Mouse (Mus musculus) monocyte, adult 2 months (primary cell): ENCODE measurements at regions not wholly inside any gene's neighbourhood (a gene's known extent, or its start where the extent isn't known, plus 50 kb on each side); places are given as distances from the start of the nearest gene placed in this dataset.
A peak's percentile ranks its signal among the peaks of the same experiment; 100 is the strongest.

Experiments
- DNase-seq, 2 experiments: peaks; one replicate each; pipeline ENCODE4 v3.0.0; 2022; ENCODE audit warnings: low spot score in 2 of 2, low read depth in 1 of 2

DNA sequence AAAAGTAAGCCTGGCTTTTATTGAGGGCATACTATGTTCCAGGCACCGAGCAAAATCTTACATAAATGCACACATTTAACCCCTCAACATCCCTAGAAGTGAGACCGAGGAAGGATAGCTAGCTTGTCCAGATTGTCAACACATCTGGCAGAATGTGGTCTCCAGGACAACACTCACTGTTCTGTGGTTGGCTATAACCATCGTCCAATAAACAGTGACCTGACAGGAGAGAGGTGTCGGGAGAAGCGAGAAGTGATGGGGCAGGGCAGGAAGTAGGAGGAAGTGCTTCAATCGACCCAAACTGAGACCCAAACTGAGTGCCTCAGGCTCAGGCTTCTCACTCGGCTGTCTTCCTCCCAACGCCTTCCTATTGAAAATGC lies 70.8 kb upstream of the Picalm start:
- no peak for DNase-seq

GRCm38 (mm10) chr7:90059629-90060301 lies 70.2 kb upstream of the Picalm start:
- DNase-seq, result no peak

DNA sequence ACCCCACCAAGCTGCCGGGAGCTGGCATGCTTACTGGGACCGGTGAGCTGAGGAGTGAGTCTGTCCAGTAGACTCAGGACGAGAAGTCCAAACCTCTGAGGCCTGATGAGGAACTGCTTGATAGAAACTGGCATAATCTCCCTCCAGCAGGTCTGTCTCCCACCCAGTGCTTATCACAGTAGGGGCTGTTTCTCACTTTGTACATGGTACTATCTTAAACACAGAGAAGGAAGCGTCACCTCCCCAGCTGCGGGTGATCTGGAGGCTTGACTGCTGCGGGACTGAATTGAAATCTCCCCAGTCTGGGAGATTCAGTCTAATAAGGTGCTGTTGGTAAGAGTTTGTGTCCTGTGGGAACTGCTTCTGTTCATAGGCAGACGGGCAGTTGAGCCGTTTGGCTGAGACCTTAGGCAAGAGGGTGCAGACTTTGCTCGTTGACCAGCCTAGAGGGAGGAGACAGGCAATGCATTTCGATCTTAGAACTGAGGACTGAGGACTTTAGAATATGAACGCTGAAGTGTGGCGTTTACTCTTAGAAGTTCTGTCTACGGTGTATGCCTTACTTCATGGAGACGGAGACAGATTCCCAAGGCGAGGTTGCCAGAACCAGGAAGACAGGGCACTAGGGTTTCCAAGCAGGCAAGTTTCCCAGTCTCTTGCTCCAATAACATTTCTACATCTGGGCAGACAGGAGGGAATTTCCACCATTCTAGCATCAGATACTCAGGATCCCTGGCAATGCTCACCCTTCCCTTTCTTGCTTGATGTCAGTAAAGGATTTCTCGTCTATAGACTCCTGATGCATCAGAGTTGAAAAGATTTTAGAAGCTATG lies 69.5 kb upstream of the Picalm start:
- no peak for DNase-seq

- no peak for DNase-seq
Observed at GRCm38 (mm10) chr7:90061701-90062100, 68.3 kb upstream of the Picalm start.

GRCm38 (mm10) chr7:90062874-90063273 lies 67.1 kb upstream of the Picalm start:
- DNase-seq, result no peak

DNA sequence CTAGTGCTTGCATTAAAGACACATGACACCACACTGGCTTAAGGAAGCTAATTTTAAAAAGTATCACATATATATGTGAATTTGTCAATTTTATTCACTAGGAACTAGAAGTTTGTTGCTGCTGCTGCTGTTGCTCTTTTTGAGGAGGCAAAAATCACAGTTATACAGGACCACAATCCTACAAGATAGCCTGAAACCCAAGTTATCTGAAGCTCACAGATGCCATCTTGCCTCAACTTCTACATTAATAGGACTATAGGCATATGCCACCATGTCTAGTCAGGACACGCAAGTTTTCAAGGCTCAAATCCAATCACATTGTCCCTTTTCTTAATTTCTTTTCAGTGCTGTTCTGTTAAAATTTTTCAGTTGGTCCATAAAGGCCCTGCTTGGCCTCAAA lies 65.8 kb upstream of the Picalm start:
- DNase-seq, result no peak

DNA sequence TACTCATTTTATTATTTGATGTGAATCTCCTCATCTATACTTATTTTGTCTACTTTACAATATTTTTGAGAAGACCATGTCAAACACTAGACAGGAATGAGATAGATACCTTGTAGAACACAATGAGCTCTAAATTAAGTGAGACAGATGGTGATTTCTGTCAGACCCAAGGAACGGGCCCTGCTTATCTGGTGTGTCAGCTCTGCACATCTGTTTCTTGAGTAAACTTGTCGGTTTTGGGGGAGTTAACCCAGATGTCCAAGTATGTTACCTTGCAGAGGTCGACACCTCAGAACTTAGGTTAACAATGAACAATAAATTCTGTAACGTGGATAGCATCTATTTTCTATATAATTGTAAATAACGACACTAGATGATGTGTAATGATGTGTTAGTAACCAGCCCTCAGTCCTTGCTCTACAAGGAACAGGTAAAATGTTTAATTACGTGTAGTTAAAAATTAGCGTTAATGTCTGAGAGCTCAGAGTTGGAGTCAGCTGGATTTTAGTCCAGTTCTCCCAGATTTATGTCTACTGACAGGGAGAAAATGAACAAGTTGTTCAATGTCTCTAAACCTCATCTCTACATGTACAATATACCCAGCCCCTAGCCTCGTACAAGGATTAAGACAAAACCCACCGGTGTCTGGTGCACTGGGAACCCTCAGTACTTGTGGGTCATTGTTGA lies 64.6 kb upstream of the Picalm start:
- DNase-seq, result no peak

DNA sequence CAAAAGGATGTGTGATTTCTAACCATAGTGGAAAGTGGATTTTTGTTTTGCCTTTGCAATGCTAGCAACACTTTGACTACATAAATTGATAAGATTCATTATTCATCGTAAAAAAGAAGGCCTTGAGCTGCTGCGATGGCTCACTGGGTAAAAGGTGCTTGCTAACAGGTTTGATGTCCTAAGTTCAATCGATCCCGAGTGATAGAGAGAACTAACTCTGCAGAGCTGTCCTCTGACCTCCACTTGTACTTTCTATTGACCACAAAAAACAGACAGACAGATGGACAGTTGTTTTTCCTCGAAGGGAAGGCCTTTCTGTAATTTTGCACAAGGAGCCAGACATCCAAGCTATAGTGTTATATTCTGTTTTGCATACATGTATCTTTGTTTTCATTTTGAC lies 63.7 kb upstream of the Picalm start:
- no peak for DNase-seq

DNA sequence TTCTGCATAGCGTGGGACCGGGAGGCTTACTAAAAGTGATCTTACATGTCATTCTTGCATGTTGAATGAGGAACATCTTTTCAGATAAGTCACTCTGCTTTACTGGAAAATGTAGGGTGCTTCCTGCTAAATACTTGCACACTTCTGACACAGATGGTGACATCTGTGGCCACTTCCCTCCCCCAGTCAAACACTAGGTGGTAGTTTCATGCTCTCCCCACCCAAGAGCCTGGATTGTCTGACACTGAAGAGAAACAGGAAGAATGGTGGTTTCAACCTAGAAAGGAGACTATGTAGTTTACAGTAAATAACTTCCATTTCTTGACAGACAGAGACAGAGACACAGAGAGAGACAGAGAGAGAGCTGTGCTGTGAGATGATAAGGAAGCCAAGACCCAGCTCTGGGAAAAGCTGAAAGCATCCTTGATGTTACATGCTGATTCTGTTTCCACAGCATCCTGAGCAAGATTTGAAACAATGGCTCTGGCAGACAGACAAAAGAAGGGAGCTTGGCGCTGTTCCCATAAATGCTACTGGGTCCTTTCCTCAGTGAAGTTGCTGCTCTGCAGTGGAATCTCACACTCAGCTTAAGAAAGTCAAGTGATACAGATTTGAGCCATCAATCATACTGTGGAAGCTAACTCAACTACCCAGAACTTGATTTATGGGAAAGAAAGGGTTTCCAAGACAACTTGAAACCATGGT lies 61.9 kb upstream of the Picalm start:
- peak; percentile 46 to 52 for DNase-seq

- no peak for DNase-seq
Observed at GRCm38 (mm10) chr7:90070267-90070666, 59.7 kb upstream of the Picalm start.

- no peak for DNase-seq
Observed at GRCm38 (mm10) chr7:90073865-90074264, 56.1 kb upstream of the Picalm start.

- no peak for DNase-seq
Observed at GRCm38 (mm10) chr7:90074592-90074991, 55.4 kb upstream of the Picalm start.

DNA sequence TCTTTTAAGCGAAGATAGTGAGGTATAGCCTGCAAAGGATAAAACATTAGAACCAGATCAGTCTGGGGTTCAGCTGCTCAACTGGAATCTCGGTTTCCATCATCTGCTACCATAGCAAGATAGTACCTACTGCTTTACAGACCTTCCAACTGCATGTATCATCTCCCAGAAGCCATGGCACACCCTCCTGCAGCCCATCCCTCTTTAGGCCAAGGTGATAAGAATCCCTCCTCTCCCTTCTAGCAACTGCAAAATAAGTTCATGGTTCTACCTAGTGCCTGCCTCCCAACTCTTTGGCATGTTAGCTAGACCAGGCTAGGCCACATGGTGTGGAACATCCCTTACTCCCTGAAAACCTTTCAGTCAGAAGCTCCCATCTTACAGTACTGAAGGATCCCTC lies 52.4 kb upstream of the Picalm start:
- no peak for DNase-seq

DNA sequence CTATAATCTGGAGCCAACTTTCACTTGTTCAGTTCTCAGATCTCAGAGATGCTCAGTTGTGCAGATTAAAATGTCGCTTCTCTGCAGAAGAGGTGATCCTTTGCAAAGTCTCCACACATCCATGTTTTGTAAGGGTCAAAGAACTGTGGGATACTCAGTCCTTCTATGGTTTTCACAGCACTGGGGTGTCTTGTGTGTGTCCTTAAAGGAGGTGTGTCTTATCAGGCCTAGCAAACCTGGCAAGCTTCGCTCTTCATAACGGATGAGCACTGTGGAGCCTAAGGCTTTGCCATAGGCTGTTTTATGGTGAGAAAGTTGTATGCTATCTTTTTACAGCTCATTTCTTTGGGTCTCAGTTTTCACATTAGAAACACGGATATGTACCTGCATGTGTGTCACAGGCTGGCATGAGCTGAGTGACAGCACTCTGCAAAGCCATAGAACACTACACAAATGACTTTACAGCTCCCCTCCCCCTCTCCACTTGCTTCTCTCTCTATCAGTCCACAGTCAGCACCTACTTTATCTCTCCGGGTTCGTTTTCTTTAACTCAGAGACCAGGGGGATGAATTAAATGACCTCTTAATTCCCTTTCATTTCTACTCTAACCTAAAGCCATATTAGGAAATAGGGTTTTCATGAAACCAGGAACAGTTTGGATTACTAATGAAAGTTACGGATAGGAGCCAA lies 49.8 kb upstream of the Picalm start:
- no peak for DNase-seq
